Mouse (Mus musculus) kidney, adult 10 weeks (tissue): ENCODE results near the gene Blcap. TPM values are rescaled to one million over a fixed set of nuclear protein-coding genes. Genes with fewer than 3 reads are reported as not detected.

ENCODE experiments used
- polyA plus RNA-seq: library from polyadenylated mRNA; stranded (reverse); fragments of 350-450 nt; fragmentation: Illumina TruSeq; extraction: RNeasy Lipid Tissue Mini Kit (QIAGEN cat#74804); gene quantifications from one replicate; pipeline ENCODE4 v1.2.3, GENCODE M21; 2014; ENCODE audit warnings: low read depth, low replicate concordance

The Blcap gene
- polyA plus RNA-seq = 22.2 TPM

DNA sequence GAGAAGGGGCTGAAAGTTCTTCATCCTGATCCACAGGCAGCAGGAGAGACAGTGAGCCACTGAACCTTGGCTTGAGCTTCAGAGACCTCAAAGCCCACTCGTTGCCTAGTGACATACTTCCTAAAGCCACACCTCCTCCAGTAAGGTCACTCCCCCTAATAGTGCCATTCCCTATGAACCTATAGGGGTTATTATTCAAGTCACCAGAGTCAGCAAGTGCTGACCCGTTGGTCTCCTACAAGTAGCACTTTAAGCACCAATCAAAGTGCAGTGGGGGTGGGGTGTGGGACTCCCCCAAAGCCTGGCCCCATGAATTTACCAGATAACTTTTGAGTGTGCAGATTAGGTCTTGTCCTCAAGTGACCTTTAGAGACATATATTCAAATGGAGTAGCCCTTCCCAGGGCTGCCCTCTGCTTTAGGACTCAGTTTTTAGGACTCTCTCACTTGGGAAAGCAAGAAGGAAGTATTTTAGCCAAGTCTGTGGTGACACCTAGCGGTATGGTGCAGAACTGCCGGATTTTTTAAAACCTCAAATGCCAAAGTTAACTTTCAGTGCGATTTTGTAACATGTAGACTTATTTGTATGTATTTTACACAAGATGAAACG is at the start of gene Blcap:
Blcap (minus strand) TSS at position 51 of the 609 bp plus-strand sequence.

GRCm38 (mm10) chr2:157559858-157560257 is 11.2 kb downstream of the Blcap start, which contains the start of gene Nnat:
Gene Nnat (plus strand): TSS chr2:157560078.

Other genes starting within 250 kb of the Blcap start
- gene Ghrh, start 223.8 kb downstream of the Blcap start, polyA plus RNA-seq = not detected
- gene Manbal, start 203.7 kb downstream of the Blcap start, polyA plus RNA-seq = 5.1 TPM
- gene Src, start 152.8 kb downstream of the Blcap start, polyA plus RNA-seq = 1.1 TPM
- not detected for gene Nnat, start 11.2 kb downstream of the Blcap start, polyA plus RNA-seq
- 1.6 TPM for gene Ctnnbl1, start 166.1 kb upstream of the Blcap start, polyA plus RNA-seq